Mouse (Mus musculus) liver, postnatal 0 days (tissue): ENCODE results near the gene Nodal.

Source experiments
- CTCF ChIP-seq: sonication (generic); IDR thresholded peaks from 2 replicates; pipeline ENCODE4 v1.5.1; 2016; ENCODE audit warnings: antibody characterized with exemption, low read depth
- EP300 ChIP-seq: IDR thresholded peaks from 2 replicates; pipeline ENCODE4 v1.6.1; 2016; ENCODE audit warnings: antibody characterized with exemption, low read depth, mild to moderate bottlenecking

GRCm38 (mm10) chr10:61378050-61378449, 39.7 kb upstream of the Nodal start:
- no peak for TF ChIP-seq CTCF
- no peak for TF ChIP-seq EP300
